Mouse (Mus musculus) heart, adult 2 months (tissue): ENCODE measurements around the gene Unc13d.

Experiments
- CTCF ChIP-seq: fragments of 200-600 bp; IDR thresholded peaks from 2 replicates; pipeline ENCODE4 v1.8.1; 2022; ENCODE audit warnings: antibody characterized with exemption, mild to moderate bottlenecking, moderate library complexity
- EP300 ChIP-seq: fragments of 200-500 bp; IDR thresholded peaks from 2 replicates; pipeline ENCODE4 v1.6.1; 2011; ENCODE audit warnings: low read depth, low read length, control low read depth; ENCODE audit not compliant: insufficient read depth
- POLR2A ChIP-seq: fragments of 200-500 bp; IDR thresholded peaks from 2 replicates; pipeline ENCODE4 v1.6.1; 2011; ENCODE audit warnings: mild to moderate bottlenecking, low read depth, low read length, control low read depth; ENCODE audit not compliant: insufficient read depth

DNA sequence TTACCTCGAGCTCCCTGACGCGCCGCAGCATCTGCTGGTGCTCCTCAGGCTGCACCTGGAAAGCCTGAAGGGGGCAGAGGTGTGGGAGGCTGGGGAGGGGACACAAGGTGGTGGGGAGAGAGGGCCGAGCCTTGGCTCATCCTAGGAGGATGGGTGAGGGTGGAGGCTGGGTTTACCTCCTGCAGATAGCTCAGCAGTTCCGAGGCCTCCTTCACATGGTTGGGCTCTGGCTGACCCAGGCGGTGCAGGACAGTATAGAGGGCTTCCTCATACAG is 1.6 kb downstream of the Unc13d start:
- TF ChIP-seq POLR2A, result no peak
- TF ChIP-seq EP300, result no peak
- TF ChIP-seq CTCF, result no peak
